Mouse (Mus musculus): ENCODE measurements around the gene Rbfox1.

- TF ChIP-seq POLR2A (IDR thresholded peaks at IDR 0.05; ENCODE audit: extremely low read depth, insufficient read depth, low read length) (no peak), CTCF (IDR thresholded peaks at IDR 0.05; ENCODE audit: low read depth, low read length) (no peak)
Measured at GRCm38 (mm10) chr16:5961786-5962185, 76.6 kb downstream of the Rbfox1 start.
